Mouse (Mus musculus) spleen, postnatal 14 days (tissue): Measurements from ENCODE around the gene Ppp1r11.

Experiments used
- DNase-seq, 2 experiments: peaks; one replicate each; pipeline ENCODE4 v3.0.0; 2021 to 2022; ENCODE audit warnings: low spot score in 2 of 2

Ppp1r11 gene

DNA sequence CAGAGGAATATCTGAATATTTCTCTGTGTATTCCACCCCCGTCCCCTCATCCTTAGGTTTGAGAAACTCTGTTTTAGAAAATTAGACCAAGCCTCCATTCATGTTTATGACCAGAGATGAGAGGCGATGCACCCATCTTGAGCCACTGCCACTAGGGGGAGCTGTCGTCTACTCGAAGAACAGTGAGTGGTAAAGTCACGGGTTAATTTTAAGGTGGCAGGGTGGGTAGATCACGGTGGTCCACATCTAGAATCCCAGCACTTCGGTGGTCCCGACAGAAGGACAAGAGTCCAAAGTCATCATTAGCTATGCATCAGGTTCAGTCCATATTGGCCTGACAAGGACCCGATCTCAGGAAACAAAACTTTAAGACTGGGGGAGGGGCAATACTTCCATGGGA is 36.5 kb downstream of the Ppp1r11 start:
- peak; percentile 12 to 60 for DNase-seq

DNA sequence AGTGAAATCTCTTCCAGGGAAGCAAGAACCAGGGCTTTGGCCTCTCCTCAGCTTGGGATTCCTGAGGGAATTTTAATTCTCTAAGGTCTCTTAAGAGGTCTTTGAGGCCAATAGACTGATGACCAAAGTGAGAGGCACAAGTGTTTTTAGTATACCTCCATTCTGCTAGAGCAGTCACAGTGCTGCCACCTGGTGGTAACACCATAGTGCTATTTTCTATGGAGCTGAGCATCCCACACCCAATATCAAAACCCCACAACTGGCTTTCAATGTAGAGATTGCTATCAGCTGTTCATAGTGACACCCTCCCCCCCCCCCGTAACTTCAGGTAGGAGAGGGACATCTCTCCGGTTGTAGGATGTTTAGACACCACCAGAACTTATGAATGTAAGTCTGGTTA is 37.4 kb downstream of the Ppp1r11 start:
- DNase-seq: peak; percentile 40 to 64

DNA sequence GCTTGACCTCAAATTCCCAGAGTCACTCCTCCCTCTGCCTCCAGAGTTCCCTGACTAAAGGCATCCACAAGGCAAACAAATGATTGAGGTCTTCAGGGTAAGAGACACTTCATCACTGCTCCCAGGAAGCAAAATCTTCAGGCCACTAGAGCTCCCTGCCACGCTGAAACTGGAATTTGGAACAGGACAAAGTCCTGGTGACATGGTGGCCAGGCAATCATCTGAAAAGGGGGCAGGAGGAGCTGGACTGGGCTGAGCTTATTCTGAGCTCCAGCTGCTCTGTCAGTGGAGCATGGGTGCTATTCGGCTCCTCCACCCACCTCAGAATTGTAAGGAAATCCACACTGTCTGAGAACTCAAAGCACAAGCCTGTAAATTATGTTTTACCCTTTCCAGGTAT is 39.5 kb downstream of the Ppp1r11 start:
- no peak for DNase-seq

DNA sequence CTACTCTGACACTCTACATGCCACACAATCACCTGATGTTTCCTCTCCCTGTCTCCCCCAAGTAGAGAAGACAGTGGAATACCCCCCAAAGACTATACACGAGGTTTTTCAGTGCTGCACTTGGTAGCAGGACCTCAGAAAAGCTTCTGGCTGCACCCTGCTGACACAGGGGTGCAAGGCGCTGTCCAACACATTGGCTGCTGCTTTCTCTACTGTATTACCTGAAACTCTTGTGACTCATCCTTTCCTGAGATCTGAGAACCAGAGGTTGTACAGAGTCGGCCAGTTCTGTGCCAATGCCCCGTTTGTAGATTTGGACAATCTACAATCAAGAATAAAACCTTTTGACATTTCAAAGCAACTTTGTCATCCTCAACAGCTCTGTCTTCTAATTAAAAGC is 41.7 kb downstream of the Ppp1r11 start:
- DNase-seq: no peak

DNA sequence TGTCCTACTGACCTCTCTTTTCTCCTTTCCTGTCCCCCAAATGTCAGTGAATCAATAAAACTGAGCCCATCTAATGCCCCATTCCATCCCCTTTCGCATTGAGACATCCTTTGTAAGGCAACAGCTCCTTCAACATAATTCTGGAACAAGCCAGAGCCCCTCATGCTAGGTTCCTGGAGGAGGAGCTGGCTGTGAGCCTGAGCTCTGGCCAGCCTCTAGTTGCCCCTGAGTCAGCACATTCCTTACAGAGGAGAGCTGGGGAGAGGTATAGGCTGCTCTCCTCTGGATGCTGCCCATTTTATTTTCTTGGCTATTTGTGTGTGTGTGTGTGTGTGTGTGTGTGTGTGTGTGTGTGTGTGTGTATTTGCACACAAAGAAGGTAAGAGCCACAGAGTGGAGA is 43.3 kb downstream of the Ppp1r11 start:
- DNase-seq: no peak

DNA sequence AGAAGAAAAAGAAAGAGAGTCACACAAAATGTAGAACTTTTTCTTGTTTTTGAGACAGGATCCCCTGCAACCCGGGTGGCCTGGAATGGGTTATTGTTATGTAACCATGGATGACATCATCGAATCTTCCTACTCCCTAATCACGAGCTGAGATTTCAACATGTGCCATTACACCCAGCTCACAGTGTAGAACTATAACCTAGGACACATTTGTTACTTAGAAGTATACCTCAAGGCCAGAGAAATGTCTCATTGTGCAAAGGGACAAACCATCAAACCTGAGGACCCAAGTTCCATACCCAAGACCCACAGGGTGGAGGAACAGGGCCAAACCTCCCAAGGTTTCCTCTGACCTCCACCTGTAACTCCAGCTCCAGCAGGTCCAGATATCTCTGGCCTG is 47.9 kb downstream of the Ppp1r11 start:
- no peak for DNase-seq

DNA sequence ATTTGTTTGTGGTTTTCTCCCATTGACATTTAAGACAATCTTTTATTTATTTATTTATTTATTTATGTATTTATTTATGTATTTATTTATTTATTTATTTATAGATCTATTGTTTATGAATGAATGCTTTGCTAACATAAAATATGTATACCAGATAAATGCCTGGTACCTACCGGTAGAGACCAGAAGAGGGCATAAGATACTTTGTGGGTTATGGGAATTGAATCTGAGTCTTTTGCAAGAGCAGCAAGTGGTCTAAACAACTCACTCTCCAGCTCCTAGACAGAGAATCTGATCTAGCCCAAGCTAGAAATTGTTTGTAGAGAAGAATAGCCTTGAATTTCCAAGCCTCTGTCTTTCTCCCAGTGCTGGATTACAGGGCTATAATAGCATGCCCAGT is 50.9 kb downstream of the Ppp1r11 start:
- DNase-seq: no peak

DNA sequence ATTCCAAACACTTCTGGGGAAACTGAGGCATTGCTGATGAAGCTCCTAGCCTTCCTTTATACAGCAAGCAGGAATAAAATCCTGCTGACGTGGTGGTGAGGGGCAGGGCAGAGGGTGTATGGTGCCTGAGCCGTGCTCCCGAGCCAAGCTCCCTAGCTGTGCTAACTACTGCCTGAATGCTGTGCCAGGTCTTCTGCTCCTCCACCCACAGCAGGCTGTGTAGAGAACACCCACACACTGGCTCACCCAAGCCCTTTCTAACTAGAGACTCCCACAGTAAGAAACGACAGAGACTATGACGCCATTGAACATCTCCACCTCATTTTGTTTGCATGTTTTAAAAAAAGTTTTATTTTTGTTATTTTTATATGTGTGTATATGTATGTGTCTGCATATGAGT is 51.5 kb downstream of the Ppp1r11 start:
- no peak for DNase-seq

DNA sequence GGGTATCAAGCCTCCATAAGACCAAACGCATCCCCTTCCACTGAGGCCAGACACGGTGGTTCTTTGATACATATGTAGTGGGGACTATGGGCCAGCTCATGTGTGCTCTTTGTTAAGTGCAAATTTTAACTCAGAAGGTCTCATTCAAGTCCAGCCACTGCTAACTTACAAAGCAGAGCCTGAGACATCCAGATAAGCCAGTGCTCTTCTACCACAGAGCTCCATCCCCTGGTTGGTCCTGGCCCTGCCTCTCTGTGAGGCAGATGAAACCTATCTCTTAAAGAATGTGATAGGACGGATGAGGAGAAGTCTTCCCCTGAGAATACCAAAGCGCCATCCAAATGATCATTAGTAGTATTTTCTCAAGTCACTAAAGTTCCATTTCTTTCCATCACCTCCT is 52.2 kb downstream of the Ppp1r11 start:
- no peak for DNase-seq
